Mouse (Mus musculus) lung, embryonic 15.5 days (tissue): ENCODE data around the gene Tas2r136. TPM values are rescaled to one million over a fixed set of nuclear protein-coding genes. Genes with fewer than 3 reads are reported as not detected.

Source experiments
- ATAC-seq: fragments of 200-750 bp; cut with Nextera tagmentation; 2 replicates; pipeline ENCODE4 v1.8.0; 2017; ENCODE audit warnings: moderate number of reproducible peaks, borderline replicate concordance; ENCODE audit not compliant: low FRiP score, low TSS enrichment; ENCODE audit errors: extremely low read depth
- H3K27ac ChIP-seq: fragments of 300-500 bp; sonication (generic); 2 replicates; pipeline ENCODE4 v1.5.1; 2015; ENCODE audit warnings: moderate library complexity, mild to moderate bottlenecking, inconsistent platforms
- H3K27me3 ChIP-seq: fragments of 300-500 bp; sonication (generic); 2 replicates; pipeline ENCODE4 v1.6.1; 2015; ENCODE audit warnings: inconsistent platforms
- H3K36me3 ChIP-seq: fragments of 300-500 bp; sonication (generic); 2 replicates; pipeline ENCODE4 v1.6.1; 2015; ENCODE audit warnings: inconsistent platforms
- H3K4me1 ChIP-seq: fragments of 300-500 bp; sonication (generic); 2 replicates; pipeline ENCODE4 v1.6.1; 2015; ENCODE audit warnings: inconsistent platforms
- H3K4me2 ChIP-seq: fragments of 300-500 bp; sonication (generic); 2 replicates; pipeline ENCODE4 v1.6.1; 2015; ENCODE audit warnings: inconsistent platforms, mild to moderate bottlenecking, moderate library complexity
- H3K4me3 ChIP-seq: fragments of 300-500 bp; sonication (generic); 2 replicates; pipeline ENCODE4 v1.5.1; 2015; ENCODE audit warnings: mild to moderate bottlenecking, inconsistent platforms
- H3K9ac ChIP-seq: fragments of 300-500 bp; sonication (generic); 2 replicates; pipeline ENCODE4 v1.6.1; 2015; ENCODE audit warnings: inconsistent platforms
- H3K9me3 ChIP-seq: fragments of 300-500 bp; sonication (generic); 2 replicates; pipeline ENCODE4 v1.6.1; 2016; ENCODE audit warnings: inconsistent platforms
- WGBS: fragments of 180-500 bp; shearing (Covaris S2); methylation state at CpG from one replicate; pipeline ENCODE4 v1.1.7; 2015; 5-methylcytosine and 5-hydroxymethylcytosine counted together
- polyA plus RNA-seq: library from polyadenylated mRNA; unstranded; fragments of >200 nt; fragmentation: Nextera tagmentation; extraction: Ambion mirVana; gene quantifications from 2 replicates; pipeline ENCODE4 v1.2.1, GENCODE M21; 2015

Gene Tas2r136
- polyA plus RNA-seq = not detected in 2 replicates

GRCm38 (mm10) chr6:132778062-132778461, at the start of gene Tas2r136:
Gene Tas2r136 (minus strand): TSS chr6:132778162.
- no peak within 1 kb of the TSS for H3K4me2 ChIP-seq
- H3K27me3 ChIP-seq = no peaks in the 10 kb centered on the region
- H3K36me3 ChIP-seq = no peaks in the 10 kb centered on the region
- no peak within 1 kb of the TSS for H3K27ac ChIP-seq
- H3K4me3 ChIP-seq = no peak within 1 kb of the TSS
- ATAC-seq = no peak
- H3K9me3 ChIP-seq = no peaks in the 10 kb centered on the region
- H3K9ac ChIP-seq = no peak within 1 kb of the TSS
- no peaks in the 10 kb centered on the region for H3K4me1 ChIP-seq

GRCm38 (mm10) chr6:132802518-132802917, 24.6 kb upstream of the Tas2r136 start, which contains the start of gene Tas2r117:
Gene Tas2r117 (plus strand): TSS chr6:132802818.
- H3K4me1 ChIP-seq = no peaks in the 10 kb centered on the region
- no peak within 1 kb of the TSS for H3K9ac ChIP-seq
- no peaks in the 10 kb centered on the region for H3K36me3 ChIP-seq
- no peak for ATAC-seq
- 79% methylated on average over 1 of the region's 1 CpGs for WGBS
- no peak within 1 kb of the TSS for H3K4me3 ChIP-seq
- no peak within 1 kb of the TSS for H3K27ac ChIP-seq
- H3K9me3 ChIP-seq = no peaks in the 10 kb centered on the region
- no peak within 1 kb of the TSS for H3K4me2 ChIP-seq
- H3K27me3 ChIP-seq = no peaks in the 10 kb centered on the region

- H3K27ac ChIP-seq = no peak overlapping the region
- WGBS = 5% methylated on average over 1 of the region's 1 CpGs
These were observed 17.4 kb upstream of the Tas2r136 start for GRCm38 (mm10) chr6:132795393-132795792.

GRCm38 (mm10) chr6:132761831-132762230, 16.1 kb downstream of the Tas2r136 start, which contains the start of gene Tas2r102:
Gene Tas2r102 (plus strand): TSS chr6:132762131.
- WGBS = 92% methylated on average over 2 of the region's 2 CpGs
- Histone ChIP-seq H3K9me3 (no peaks in the 10 kb centered on the region), H3K4me2 (no peak within 1 kb of the TSS), H3K36me3 (no peaks in the 10 kb centered on the region), H3K9ac (no peak within 1 kb of the TSS), H3K4me1 (no peaks in the 10 kb centered on the region), H3K27ac (no peak within 1 kb of the TSS), H3K27me3 (no peaks in the 10 kb centered on the region), H3K4me3 (no peak within 1 kb of the TSS)
- ATAC-seq = no peak

More at GRCm38 (mm10) chr6:132795393-132795792, 17.4 kb upstream of the Tas2r136 start:
- no peak overlapping the region for H3K9ac ChIP-seq
- peak; percentile 90 for ATAC-seq
- no peak overlapping the region for H3K4me3 ChIP-seq
- H3K36me3 ChIP-seq = no peaks in the 10 kb centered on the region
- peaks cover 6% of the 10 kb centered on the region; the same call in 1 of the 2 replicates for H3K9me3 ChIP-seq
- no peak overlapping the region for H3K4me2 ChIP-seq
- H3K4me1 ChIP-seq = no peaks in the 10 kb centered on the region
- H3K27me3 ChIP-seq = no peaks in the 10 kb centered on the region

- Histone ChIP-seq H3K9ac (no peak within 1 kb of the TSS), H3K4me2 (no peak within 1 kb of the TSS), H3K4me3 (no peak within 1 kb of the TSS), H3K9me3 (no peaks in the 10 kb centered on the region), H3K27ac (no peak within 1 kb of the TSS), H3K4me1 (no peaks in the 10 kb centered on the region), H3K27me3 (no peaks in the 10 kb centered on the region), H3K36me3 (no peaks in the 10 kb centered on the region)
- ATAC-seq = no peak
- WGBS = 85% methylated on average over 1 of the region's 1 CpGs
These were observed 23.5 kb downstream of the Tas2r136 start, which contains the start of gene Tas2r124 for GRCm38 (mm10) chr6:132754430-132754829. Gene Tas2r124 (plus strand): TSS chr6:132754730.

GRCm38 (mm10) chr6:132750206-132750605, 27.8 kb downstream of the Tas2r136 start:
- no peaks in the 10 kb centered on the region for H3K36me3 ChIP-seq
- H3K27me3 ChIP-seq = no peaks in the 10 kb centered on the region
- WGBS = 71% methylated on average over 2 of the region's 2 CpGs
- no peak for ATAC-seq
- peaks cover 2% of the 10 kb centered on the region; the same call in 1 of the 2 replicates for H3K9me3 ChIP-seq
- H3K9ac ChIP-seq = no peak overlapping the region
- H3K4me3 ChIP-seq = no peak overlapping the region
- no peak overlapping the region for H3K27ac ChIP-seq
- H3K4me2 ChIP-seq = no peak overlapping the region
- H3K4me1 ChIP-seq = no peaks in the 10 kb centered on the region

- H3K9me3 ChIP-seq = no peaks in the 10 kb centered on the region
- no peaks in the 10 kb centered on the region for H3K36me3 ChIP-seq
- 61% methylated on average over 2 of the region's 2 CpGs for WGBS
- ATAC-seq = no peak
- H3K4me1 ChIP-seq = no peaks in the 10 kb centered on the region
- H3K27ac ChIP-seq = no peak within 1 kb of the TSS
- H3K27me3 ChIP-seq = no peaks in the 10 kb centered on the region
- H3K9ac ChIP-seq = no peak within 1 kb of the TSS
- H3K4me3 ChIP-seq = no peak within 1 kb of the TSS
- H3K4me2 ChIP-seq = no peak within 1 kb of the TSS
These were observed 40.0 kb downstream of the Tas2r136 start, which contains the start of gene Tas2r115 for GRCm38 (mm10) chr6:132737935-132738334. Gene Tas2r115 (minus strand): TSS chr6:132738035.

Other genes with a start within 250 kb of the Tas2r136 start
- gene Prh1, start 208.4 kb downstream of the Tas2r136 start, polyA plus RNA-seq = not detected in 2 replicates
- not detected in 2 replicates for gene Prp2, start 182.2 kb downstream of the Tas2r136 start, polyA plus RNA-seq
- not detected in 2 replicates for gene A630073D07Rik, start 126.6 kb downstream of the Tas2r136 start, polyA plus RNA-seq
- gene Tas2r120, start 121.2 kb downstream of the Tas2r136 start, polyA plus RNA-seq = not detected in 2 replicates
- not detected in 2 replicates for gene Tas2r121, start 77.2 kb downstream of the Tas2r136 start, polyA plus RNA-seq
- not detected in 2 replicates for gene Tas2r122, start 66.2 kb downstream of the Tas2r136 start, polyA plus RNA-seq
- gene Tas2r115, start 40.1 kb downstream of the Tas2r136 start, polyA plus RNA-seq = not detected in 2 replicates
- gene Tas2r124, start 23.4 kb downstream of the Tas2r136 start, polyA plus RNA-seq = not detected in 2 replicates
- not detected in 2 replicates for gene Tas2r102, start 16.0 kb downstream of the Tas2r136 start, polyA plus RNA-seq
- gene Tas2r117, start 24.7 kb upstream of the Tas2r136 start, polyA plus RNA-seq = not detected in 2 replicates
- gene Tas2r123, start 69.0 kb upstream of the Tas2r136 start, polyA plus RNA-seq = not detected in 2 replicates
- gene Tas2r116, start 77.3 kb upstream of the Tas2r136 start, polyA plus RNA-seq = not detected in 2 replicates
- gene Tas2r110, start 89.8 kb upstream of the Tas2r136 start, polyA plus RNA-seq = not detected in 2 replicates
- not detected in 2 replicates for gene Tas2r113, start 114.8 kb upstream of the Tas2r136 start, polyA plus RNA-seq
- gene Tas2r125, start 131.5 kb upstream of the Tas2r136 start, polyA plus RNA-seq = not detected in 2 replicates
- gene Tas2r129, start 172.9 kb upstream of the Tas2r136 start, polyA plus RNA-seq = not detected in 2 replicates
- gene Tas2r131, start 179.8 kb upstream of the Tas2r136 start, polyA plus RNA-seq = not detected in 2 replicates
- gene Tas2r109, start 202.8 kb upstream of the Tas2r136 start, polyA plus RNA-seq = not detected in 2 replicates